Mouse (Mus musculus): ENCODE measurements around the gene Fbln1. TPM values are rescaled to one million over a fixed set of nuclear protein-coding genes. Genes with fewer than 3 reads are reported as not detected.
A peak's percentile ranks its signal among the peaks of the same experiment; 100 is the strongest.

The Fbln1 gene
- total RNA-seq, 2 experiments from 2014 or later = 12.2 to 15.3 TPM

DNA sequence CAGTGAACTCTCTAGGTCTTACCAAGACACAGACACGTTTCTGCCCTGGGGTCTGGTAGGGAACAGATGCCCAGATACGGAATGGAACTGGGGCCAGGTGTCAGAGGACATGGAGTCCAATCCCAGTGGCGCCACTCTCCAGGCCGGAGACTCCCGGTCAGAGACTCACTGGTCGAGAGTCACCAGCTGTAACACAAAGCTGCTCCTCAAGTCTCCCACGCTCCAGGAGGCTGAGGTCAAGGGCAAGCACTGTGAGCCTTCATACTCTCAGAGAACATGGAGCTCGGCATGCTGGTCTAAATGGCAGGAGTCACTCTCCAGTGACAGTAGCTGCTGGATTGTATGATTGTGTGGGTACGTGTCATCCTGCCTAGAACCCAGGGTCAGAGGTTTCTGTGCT, 3.5 kb upstream of the Fbln1 start:
- intact Hi-C loops (cut with DNase I; ENCODE audit: low total_unique reads) = no loop called here
- DNase-seq = no peak

DNA sequence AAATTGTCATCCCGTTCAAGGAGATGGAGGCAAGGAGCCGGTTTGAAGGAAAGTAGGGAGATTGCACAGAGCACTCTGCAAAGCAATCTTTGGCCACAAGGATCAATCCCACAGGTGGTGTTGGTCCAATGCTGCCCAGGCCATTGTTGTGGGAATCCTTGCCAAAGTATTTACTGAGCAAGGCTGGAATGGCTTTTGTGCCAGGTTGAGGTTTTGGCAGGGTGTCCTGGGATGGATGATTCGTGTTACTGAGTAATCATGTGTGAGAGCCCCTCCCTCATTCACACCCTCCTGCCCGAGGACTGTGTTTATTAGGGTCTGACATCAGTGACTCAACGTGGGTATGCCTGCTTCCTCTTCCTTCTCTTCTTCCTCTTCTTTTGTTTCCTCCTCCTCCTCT, 3.0 kb upstream of the Fbln1 start:
- DNase-seq = no peak
- intact Hi-C loops (cut with DNase I; ENCODE audit: low total_unique reads) = no loop called here

DNA sequence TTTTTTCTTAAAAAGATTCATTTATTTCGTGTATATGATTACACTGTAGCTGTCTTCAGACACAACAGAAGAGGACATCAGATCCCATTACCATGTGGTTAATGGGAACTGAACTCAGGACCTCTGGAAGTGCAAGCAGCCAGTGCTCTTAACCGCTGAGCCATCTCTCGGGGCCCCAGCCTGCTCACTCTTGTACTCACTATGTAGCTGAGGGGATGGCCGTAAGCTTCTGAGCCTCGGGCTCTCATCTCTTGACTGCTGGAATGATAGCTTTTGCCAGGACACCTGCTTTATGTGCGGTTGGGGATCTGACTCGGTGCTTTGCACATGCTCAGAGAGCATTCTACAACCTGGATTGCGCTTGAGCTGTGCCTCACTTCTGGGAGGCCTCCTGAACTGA, 1.4 kb upstream of the Fbln1 start:
- DNase-seq = no peak
- intact Hi-C loops (cut with DNase I; ENCODE audit: low total_unique reads) = no loop called here

DNA sequence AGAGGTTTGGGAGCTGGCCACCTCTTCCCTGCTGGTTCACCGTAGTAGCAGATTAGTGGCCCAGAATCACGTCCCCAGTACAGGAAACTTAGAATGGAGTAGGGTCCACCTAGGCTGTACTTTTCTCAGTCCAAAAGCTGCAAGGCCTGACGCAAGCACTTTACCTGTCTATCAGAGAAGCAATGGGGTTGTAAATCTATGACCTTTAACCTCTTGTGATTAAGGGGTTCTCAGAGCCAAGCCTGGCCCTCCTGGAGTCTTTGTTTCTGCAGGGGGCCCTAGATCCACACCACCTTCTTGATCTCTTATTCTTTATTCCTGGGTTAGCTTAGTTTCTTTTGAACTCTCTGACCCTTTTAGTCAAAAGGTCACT, 940 bp downstream of the Fbln1 start:
- intact Hi-C loops (cut with DNase I; ENCODE audit: low total_unique reads) = no loop called here

DNA sequence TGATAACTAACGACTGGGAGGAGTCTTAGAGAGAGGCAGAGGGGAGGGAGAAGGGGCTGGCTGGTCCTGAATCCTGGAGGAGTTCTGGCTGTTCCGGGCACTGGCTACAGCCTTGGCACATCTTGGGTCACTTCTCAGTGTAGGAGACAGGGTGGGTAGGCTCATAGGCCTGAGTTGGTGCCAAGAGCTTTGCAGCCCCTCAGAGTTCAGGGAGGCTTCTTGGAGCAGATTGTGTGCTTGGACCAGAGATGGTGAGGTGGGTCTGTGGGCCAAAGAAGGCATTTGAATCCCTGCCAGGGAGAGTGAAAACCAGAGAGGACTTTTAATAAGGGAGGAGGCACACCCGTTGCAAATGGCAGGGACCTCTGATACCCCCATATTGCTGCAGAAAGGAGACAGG, 1.3 kb downstream of the Fbln1 start:
- DNase-seq = no peak
- intact Hi-C loops (cut with DNase I; ENCODE audit: low total_unique reads) = no loop called here

More for the DNA sequence above, 940 bp downstream of the Fbln1 start:
- DNase-seq = no peak

DNA sequence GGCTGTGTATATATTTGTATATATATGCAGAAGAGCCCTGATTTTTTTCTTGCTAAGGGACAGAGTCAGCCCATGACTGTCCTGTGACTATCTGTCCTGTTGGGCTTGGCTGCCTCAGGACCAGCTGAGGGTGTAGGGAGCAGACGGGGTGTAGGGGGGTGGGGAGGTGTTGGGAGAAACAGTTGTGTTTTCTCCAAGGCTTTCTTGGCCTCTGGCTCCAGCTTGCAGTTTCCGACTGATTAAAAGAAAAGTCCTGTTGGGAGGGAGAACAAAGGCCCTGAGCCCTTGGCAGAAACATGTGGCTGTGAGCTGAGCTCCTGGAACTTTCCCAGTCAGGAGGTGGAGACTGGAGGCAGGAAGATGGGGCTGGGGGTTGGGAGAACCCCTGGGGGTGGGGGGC, 2.0 kb downstream of the Fbln1 start:
- intact Hi-C loops (cut with DNase I; ENCODE audit: low total_unique reads) = no loop called here
- DNase-seq = peak; percentile 59

DNA sequence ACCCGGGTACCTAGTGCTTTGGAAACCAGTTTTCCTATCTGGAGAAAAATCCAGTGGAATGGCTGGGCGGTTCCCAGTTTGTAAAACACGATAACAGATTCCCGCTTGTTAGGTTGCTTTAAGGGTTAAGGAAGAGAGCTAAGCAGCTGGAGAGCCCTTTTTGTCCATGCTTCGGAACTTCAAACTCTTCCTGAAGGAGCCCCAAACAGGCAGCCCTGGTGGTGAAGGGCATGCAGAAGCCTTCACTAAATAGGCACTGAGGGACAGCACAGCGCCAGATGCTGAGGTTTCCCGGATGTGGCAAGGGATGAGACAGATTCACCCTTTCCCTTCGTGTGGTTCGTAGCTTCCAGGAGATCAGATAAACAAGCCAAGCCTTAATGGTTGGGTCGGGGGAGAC, 2.6 kb downstream of the Fbln1 start:
- intact Hi-C loops (cut with DNase I; ENCODE audit: low total_unique reads) = no loop called here
- no peak for DNase-seq

DNA sequence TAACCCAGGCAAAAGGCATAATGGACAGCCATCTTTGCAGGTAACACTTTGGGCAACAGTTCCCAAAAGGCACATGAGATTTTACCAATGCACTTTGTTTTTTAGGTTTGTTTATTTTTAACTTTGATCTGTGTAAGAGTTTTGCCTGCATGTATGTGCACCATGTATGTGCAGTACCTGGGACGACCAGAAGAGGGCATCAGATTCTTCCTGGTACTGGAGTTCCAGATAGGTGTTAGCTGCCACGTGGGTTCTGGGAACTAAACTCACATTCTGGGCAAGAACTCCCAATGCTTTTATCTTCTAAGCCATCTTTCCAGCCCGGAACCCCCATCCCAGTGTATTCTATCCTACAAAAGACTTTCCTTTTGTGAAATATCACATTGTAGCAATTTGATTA, 3.6 kb downstream of the Fbln1 start:
- DNase-seq = no peak
- intact Hi-C loops (cut with DNase I; ENCODE audit: low total_unique reads) = no loop called here

DNA sequence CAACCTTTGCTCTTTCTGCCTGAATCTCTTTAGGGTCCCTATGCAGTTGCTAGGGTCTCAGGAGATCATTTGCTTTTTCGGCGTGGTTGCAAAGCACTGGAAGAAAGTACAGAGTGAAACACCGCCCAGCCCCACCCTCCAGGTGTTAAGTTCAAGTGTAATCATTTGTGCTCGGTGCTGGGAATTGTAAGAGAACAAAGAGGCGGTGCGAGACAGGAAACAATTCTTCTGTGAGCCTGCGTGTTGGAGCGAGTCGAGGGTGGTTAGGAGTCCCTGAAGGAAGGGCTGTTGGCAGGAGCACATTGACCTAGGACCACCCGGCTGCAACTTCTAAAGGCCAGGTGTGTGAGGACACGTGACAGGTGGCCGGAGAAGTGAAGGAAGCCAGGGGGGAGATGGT, 4.9 kb downstream of the Fbln1 start:
- DNase-seq = no peak
- intact Hi-C loops (cut with DNase I; ENCODE audit: low total_unique reads) = no loop called here

DNA sequence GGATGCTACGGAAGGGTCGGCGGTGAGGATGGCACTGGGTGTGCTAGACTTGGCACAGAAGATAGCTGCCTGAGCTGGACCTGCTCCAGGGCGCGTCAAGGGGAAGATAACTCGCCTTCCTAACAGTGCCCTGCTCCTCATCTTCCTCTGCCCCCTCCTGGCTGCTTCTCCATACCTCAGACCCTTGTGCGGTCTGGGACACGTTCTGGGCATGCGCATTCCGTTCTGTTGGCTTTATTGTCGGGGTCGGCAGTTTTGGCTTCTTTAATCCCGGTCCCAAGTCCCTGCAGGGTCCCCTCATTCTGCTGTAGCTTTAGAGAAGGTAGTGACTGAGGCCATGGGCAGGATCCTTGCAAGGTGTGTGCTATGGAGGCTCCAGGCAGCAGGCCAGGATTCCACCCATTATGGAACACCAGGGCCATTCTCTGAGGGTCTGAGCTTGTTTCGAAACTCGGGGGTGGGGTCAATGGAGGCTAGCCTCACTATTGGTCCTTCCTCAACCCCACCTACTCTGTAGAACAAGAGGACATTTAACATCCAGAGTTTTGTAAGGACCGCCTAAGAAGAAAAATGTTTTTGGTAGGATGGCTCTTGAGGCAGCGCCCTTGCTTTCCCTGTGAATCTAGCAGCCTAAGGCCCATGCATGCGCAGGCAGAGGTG, 5.5 kb downstream of the Fbln1 start:
- intact Hi-C loops (cut with DNase I; ENCODE audit: low total_unique reads) = no loop called here

DNA sequence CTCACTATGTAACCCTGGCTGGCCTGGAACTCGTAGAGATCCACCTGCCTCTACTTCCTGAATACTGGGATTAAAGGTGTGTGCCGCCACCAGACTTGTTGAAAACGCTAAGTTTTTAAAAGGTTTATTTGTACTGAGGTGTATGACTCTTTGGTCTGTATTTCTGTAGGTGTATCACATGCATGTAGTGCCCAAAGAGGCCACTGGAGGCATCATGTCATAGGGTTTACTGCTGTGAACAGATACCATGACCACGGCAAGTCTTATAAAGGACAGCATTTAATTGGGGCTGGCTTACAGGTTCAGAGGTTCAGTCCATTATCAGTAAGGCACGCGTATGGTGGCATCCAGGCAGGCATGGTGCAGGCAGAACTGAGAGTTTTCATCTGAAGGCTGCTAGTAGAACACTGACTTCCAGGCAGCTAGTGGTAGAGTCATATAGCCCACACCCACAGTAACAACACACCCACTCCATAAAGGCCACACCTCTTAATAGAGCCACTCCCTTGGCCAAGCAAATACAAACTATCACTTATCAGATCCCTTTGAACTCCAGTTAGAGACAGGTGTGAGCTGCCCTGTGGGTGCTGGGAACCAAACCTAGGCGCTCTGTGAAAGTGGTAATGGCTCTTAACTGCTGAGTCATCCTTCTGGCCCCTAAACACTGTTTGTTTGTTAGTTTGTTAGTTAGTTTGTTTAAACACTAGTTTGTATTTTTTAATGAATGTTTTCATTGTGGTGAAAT, 10.5 kb downstream of the Fbln1 start:
- intact Hi-C loops (cut with DNase I; ENCODE audit: low total_unique reads) = no loop called here

More for the DNA sequence above, 5.5 kb downstream of the Fbln1 start:
- no peak for DNase-seq

DNA sequence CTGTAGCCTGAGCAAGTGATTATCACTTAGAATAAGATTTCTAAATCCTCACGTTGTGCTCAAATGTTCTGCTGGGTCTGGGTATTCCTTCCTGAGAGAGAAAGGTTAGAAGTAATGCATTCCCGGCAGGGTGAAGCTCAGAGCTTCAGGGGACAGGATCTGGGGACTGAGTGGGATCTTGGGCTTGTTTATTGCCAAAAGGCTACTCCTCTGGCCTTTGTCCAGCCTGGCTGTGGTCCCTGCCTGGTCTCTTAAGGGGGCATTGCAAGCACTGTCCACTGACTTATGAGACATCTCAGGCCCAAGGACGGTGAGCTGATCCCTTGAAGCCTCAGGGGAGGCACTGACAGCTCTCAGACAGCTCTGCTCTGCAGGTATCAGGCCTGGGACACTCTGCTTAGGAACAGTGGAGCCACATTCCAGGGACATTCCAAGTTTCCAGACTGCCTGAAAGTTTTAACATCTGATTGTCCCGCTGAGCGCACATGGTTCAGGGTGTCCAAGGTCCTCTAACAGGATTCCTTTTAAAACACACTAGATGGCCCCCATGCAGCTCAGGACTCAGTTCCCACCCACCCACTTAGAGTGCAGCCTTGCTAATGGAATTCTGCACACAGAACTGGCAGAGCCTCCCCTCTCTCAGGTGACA, 13.0 kb downstream of the Fbln1 start:
- no peak for DNase-seq
- intact Hi-C loops (cut with DNase I; ENCODE audit: low total_unique reads) = no loop called here

More for the DNA sequence above, 10.5 kb downstream of the Fbln1 start:
- DNase-seq = no peak

DNA sequence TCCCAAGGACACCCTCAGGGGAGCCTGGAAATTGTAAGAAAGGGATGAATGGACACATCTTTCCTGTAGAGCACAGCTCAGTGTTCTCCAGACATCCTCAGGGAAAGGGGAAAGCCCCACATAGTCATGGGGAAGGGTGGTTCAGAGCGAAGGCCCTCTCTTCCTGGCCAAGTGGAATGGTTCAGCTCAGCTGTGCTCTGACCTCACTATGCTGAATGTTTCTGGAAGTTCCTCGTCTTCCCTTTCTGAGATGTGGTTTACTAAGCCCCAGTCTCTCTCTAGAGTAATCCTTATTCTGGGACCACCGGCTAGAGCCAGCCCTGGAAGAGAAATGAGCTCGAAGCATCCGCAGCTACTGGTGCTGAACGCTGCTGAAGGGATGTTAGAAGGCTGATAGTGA, 14.6 kb downstream of the Fbln1 start:
- intact Hi-C loops (cut with DNase I; ENCODE audit: low total_unique reads) = no loop called here
- no peak for DNase-seq

DNA sequence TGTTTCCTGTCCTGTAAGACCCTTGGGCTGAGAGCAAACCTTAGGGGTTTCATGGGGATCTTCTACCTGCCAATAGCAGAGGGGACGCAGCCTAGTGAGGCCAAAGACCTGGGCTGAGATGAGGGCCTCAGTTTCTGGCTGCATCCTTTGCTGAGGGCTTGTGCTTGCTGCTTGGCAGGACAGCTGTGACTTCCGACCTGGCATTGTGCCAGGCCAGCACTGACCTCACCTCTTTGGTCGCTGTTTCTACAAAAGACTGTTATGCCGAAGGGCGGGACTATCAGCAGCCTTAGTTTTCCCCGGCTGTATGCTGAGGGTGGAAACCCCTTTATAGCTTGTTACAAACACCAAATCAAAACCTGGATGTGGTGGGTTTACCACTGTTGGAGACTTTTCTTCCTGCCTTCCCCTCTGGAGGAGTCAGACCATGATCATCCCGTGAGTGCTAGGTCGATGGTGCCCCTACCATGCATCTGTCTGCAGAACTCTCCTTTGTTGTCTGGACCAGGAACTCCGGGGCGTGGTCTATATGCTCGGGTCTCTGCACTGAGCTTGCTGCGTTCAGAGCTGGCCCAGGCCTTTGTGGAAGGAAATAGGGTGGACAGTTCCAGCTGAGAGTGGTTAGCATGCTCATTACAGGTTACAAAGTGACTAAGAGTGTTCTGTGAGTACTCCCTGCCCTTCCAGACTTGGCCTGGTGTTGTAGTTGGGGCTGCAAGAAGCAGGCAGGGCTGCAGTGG, 15.5 kb downstream of the Fbln1 start:
- intact Hi-C loops (cut with DNase I; ENCODE audit: low total_unique reads) = no loop called here
- peak; percentile 53 for DNase-seq

DNA sequence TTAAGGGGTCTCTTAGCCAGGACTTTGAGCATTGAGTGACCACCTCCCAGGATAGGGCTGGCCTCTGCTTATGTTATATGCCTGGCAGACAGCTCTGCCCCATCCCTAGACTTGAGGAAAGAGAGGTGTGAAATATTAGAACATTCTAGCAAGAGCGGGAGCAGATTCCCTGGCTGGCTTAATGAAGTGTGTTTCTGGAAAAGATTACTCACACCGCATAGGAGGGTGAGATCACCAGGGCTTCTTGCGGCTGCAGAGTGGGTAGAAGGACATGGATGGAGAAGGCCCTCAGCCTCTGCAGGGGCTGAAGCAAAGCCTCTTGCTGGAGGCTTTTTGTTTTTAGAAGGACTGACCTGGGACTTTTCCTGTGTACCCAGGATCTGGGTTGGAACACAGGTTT, 19.9 kb downstream of the Fbln1 start:
- intact Hi-C loops (cut with DNase I; ENCODE audit: low total_unique reads) = no loop called here
- no peak for DNase-seq

DNA sequence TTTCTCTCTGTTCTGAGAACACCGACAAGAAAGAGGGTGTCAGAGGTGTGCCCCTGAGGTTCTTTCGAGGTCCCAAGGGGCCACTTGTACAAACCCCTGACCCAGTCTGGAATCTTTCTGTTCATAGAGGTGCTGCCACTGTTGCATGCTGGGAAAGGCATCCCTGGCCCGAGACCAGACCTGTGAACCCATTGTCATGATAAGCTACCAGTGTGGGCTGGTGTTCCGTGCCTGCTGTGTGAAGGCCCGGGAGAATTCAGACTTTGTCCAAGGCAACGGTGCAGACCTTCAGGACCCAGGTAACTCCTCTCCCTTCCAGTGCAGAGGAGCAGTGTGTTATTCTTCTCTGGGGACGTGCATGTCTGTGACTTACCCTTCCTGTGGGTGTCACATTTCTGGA, 21.1 kb downstream of the Fbln1 start:
- intact Hi-C loops (cut with DNase I; ENCODE audit: low total_unique reads) = no loop called here
- DNase-seq = no peak

DNA sequence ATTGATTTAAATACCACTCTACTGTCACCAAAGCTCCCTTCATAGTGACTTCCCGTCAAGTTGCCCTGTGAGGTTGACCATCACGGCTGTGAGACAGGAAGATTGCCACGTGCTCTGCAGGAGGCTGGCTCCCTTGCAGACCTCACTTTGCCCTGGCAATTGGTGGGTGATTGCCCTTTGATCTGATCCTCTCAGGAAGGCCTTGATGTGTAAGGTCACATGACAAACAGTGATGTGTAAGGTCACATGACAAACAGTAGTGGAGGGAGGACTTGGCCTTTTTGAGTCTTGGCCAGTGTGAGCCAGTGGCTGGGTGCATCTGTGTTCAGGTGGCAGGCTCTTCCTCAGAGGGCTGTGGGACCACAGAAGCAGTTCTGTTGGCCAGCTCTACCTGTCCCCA, 22.8 kb downstream of the Fbln1 start:
- no peak for DNase-seq
- intact Hi-C loops (cut with DNase I; ENCODE audit: low total_unique reads) = no loop called here

DNA sequence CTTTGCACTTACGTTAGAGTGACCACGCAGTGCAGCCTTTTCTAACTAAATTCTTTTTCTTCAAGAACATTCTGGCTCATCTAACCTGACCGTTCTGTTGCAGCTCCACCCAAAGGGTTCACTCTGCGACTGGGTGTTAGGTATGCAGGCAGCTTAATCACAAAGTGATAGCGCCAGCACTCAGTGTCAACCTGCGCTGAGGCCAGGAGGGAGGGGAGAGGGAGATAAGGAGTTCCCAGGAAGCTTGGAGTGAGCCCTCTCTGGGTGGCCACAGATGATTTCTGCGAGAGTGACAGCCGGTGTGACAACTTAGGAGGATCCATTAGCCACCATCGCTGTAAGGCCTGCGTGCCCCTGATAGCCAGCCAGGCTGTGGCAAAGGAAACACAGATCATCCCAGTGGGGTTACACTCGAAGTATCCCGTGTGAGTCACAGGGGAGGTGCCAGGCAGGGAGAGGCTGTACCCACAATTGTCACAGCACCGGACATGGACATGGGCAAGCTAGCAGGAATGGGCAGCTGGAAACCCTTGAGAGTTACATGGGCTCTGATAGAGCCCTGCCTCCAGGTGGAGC, 24.3 kb downstream of the Fbln1 start:
- DNase-seq = no peak
- intact Hi-C loops (cut with DNase I; ENCODE audit: low total_unique reads) = loop anchor here (5.0 kb wide), 1 partner anchor 78 kb away; no protein-coding TSS in a partner anchor

DNA sequence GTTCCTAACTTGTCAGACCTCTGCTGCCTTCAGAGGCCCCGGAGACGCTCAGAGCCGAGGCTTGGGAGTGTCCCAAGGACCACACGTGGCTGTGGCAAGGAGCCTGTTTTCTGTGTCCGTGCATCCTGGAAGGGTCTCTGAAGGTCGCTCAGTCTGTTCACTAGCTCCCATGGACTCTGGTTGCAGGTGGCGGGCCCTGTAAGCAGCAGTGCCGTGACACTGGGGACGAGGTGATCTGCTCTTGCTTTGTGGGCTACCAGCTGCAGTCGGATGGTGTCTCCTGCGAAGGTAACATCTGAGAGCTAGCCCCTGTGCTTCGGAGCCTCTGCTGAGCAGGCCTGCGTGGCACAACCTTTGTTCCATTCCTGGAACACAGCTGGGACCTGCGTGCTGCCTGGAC, 24.9 kb downstream of the Fbln1 start:
- intact Hi-C loops (cut with DNase I; ENCODE audit: low total_unique reads) = loop anchor here (5.0 kb wide), 1 partner anchor 78 kb away; no protein-coding TSS in a partner anchor
- no peak for DNase-seq
